Mouse (Mus musculus) midbrain, embryonic 11.5 days (tissue): Measurements from ENCODE around the gene Dact3. TPM values are rescaled to one million over a fixed set of nuclear protein-coding genes. Genes with fewer than 3 reads are reported as not detected.

Experiments
- ATAC-seq: fragments of 200-750 bp; cut with Nextera tagmentation; 2 replicates; pipeline ENCODE4 v1.8.0; 2017; ENCODE audit warnings: moderate TSS enrichment, moderate library complexity; ENCODE audit not compliant: low FRiP score
- DNase-seq: peaks from one replicate; pipeline ENCODE4 v3.0.0; 2015; ENCODE audit warnings: low spot score; ENCODE audit errors: missing footprints
- H3K27ac ChIP-seq: fragments of 300-500 bp; sonication (generic); 2 replicates; pipeline ENCODE4 v1.5.1; 2014; ENCODE audit warnings: low read depth, low read length
- H3K27me3 ChIP-seq: fragments of 300-500 bp; sonication (generic); 2 replicates; pipeline ENCODE4 v1.6.1; 2014; ENCODE audit warnings: mild to moderate bottlenecking, low read length, moderate library complexity, mixed read lengths; ENCODE audit not compliant: control insufficient read depth, insufficient read depth
- H3K36me3 ChIP-seq: fragments of 300-500 bp; sonication (generic); 2 replicates; pipeline ENCODE4 v1.6.1; 2014; ENCODE audit warnings: mild to moderate bottlenecking, low read length, moderate library complexity, mixed read lengths; ENCODE audit not compliant: control insufficient read depth, insufficient read depth
- H3K4me1 ChIP-seq: fragments of 300-500 bp; sonication (generic); 2 replicates; pipeline ENCODE4 v1.6.1; 2014; ENCODE audit warnings: low read length; ENCODE audit not compliant: control insufficient read depth, insufficient read depth
- H3K4me2 ChIP-seq: fragments of 300-500 bp; sonication (generic); 2 replicates; pipeline ENCODE4 v1.6.1; 2014; ENCODE audit warnings: mild to moderate bottlenecking, moderate library complexity
- H3K4me3 ChIP-seq: fragments of 300-500 bp; sonication (generic); 2 replicates; pipeline ENCODE4 v1.5.1; 2014; ENCODE audit warnings: low read depth, low read length
- H3K9ac ChIP-seq: fragments of 300-500 bp; sonication (generic); 2 replicates; pipeline ENCODE4 v1.6.1; 2014; ENCODE audit warnings: low read length
- H3K9me3 ChIP-seq: fragments of 300-500 bp; sonication (generic); 2 replicates; pipeline ENCODE4 v1.6.1; 2016; ENCODE audit warnings: low read length; ENCODE audit not compliant: control insufficient read depth
- WGBS: fragments of 180-500 bp; shearing (Covaris S2); extraction: QIAGEN DNeasy Blood & Tissue Kit; methylation state at CpG from one replicate; pipeline ENCODE4 v1.1.7; 2014; 5-methylcytosine and 5-hydroxymethylcytosine counted together
- polyA plus RNA-seq: library from polyadenylated mRNA; unstranded; fragments of >200 nt; fragmentation: Nextera tagmentation; extraction: Ambion mirVana; gene quantifications from 2 replicates; pipeline ENCODE4 v1.2.1, GENCODE M21; 2014

Dact3 gene
- polyA plus RNA-seq, 1 experiment from 2014 or later, result 5.3 TPM

GRCm38 (mm10) chr7:16872478-16872877, 2.6 kb upstream of the Dact3 start:
- no peaks in the 10 kb centered on the region for H3K9me3 ChIP-seq
- DNase-seq (no peak), ATAC-seq (no peak)
- WGBS, result 94% methylated on average over 9 of the region's 9 CpGs
- no peak overlapping the region for H3K27ac ChIP-seq
- H3K27me3 ChIP-seq, result no peaks in the 10 kb centered on the region
- no peak overlapping the region for H3K9ac ChIP-seq
- H3K4me1 ChIP-seq, result peaks cover 17% of the 10 kb centered on the region
- no peak overlapping the region for H3K4me2 ChIP-seq
- no peak overlapping the region for H3K4me3 ChIP-seq
- no peaks in the 10 kb centered on the region for H3K36me3 ChIP-seq

DNA sequence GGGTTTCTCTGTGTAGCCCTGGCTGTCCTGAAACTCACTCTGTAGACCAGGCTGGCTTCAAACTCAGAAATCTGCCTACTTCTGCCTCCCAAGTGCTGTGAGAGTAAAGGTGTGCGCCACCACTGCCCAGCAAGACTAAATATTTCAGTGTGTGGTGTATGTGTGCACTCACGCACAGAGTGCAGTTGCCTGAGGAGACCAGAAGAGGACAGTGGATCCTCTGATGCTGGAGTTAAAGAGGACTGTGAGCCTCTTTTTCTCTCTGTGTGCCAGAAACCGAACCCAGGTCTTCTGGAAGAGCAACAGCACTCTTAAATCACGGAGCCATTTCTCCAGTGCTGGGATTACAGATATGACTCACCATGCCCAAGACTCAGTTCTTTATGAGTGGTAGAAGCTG, 1.7 kb upstream of the Dact3 start:
- Histone ChIP-seq H3K27me3 (no peaks in the 10 kb centered on the region), H3K27ac (no peak overlapping the region), H3K9me3 (no peaks in the 10 kb centered on the region), H3K4me3 (no peak overlapping the region), H3K9ac (no peak overlapping the region), H3K36me3 (no peaks in the 10 kb centered on the region), H3K4me2 (no peak overlapping the region), H3K4me1 (peaks cover 17% of the 10 kb centered on the region)
- WGBS, result 92% methylated on average over 4 of the region's 4 CpGs
- DNase-seq (no peak), ATAC-seq (no peak)

DNA sequence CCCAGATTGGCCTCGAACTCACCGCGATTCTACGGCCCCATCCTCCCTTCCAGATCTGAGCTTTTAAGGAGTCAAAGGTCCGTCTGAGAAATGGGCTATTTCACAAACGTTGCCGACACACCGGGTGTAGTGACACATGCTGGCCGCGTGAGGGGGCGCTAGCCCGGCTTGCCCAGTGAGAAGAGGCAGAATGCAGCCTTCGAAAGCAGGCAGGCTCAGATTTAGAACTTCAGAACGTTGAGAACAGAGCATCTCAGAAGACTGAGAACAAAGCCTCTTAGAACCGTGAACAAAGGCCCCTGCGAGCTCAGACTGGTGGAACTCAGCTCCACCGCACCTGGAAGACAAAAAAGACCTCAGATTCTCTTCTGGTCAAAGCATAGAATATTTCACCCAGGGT, 927 bp upstream of the Dact3 start:
- DNase-seq, result peak; percentile 93
- H3K4me1 ChIP-seq, result peaks cover 17% of the 10 kb centered on the region

DNA sequence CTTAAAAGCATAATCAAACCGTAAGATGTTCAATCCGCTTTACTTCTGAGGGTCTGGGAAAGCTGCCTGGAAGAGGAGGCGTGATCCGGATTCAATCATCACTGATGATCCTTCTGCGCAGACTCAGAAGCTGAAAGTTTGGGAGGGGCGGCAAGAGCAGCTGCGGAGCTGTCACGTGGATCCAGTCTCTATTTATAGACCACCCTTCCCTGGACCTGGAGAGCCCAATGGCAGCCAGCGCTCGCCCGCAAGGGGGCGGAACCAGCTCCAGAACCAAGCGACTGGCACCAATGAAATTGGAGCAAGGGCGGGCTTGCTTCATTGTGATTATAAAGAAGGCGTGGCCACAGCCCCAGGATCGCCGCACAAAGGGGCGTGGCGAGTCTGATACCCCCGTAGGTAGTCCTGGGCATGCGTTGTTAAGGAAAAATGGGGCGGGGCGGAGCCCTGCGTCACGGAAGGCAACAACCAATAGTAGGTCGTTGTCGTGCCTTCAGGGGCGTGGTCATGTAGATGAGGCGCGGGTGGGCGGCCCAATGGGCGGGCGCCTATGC, 284 bp upstream of the Dact3 start:
- ATAC-seq, result peak; percentile 95
- Histone ChIP-seq H3K27me3 (no peaks in the 10 kb centered on the region), H3K36me3 (no peaks in the 10 kb centered on the region), H3K9ac (no peak overlapping the region; the same call in 1 of the 2 replicates), H3K9me3 (no peaks in the 10 kb centered on the region), H3K4me2 (peak overlapping the region; percentile 75), H3K27ac (peak overlapping the region; percentile 57), H3K4me3 (peak overlapping the region; percentile 50), H3K4me1 (peaks cover 19% of the 10 kb centered on the region)
- peak; percentile 100 for DNase-seq
- under 1% methylated on average over 33 of the region's 33 CpGs for WGBS

More for the DNA sequence above, 927 bp upstream of the Dact3 start:
- WGBS, result 5% methylated on average over 17 of the region's 17 CpGs
- Histone ChIP-seq H3K4me3 (peak overlapping the region; percentile 20; the same call in 1 of the 2 replicates), H3K9me3 (no peaks in the 10 kb centered on the region), H3K36me3 (no peaks in the 10 kb centered on the region), H3K4me2 (peak overlapping the region; percentile 14; the same call in 1 of the 2 replicates), H3K27me3 (no peaks in the 10 kb centered on the region), H3K9ac (no peak overlapping the region), H3K27ac (peak overlapping the region; percentile 57)
- ATAC-seq, result no peak

GRCm38 (mm10) chr7:16875326-16875725, 209 bp downstream of the Dact3 start:
- Histone ChIP-seq H3K4me3 (peak overlapping the region; percentile 50), H3K9ac (peak overlapping the region; percentile 80), H3K27ac (0 out of 2 replicates have a peak overlapping the region, but pooled peaks have one; percentile 1), H3K4me2 (peak overlapping the region; percentile 75), H3K4me1 (peaks cover 23% of the 10 kb centered on the region), H3K36me3 (no peaks in the 10 kb centered on the region), H3K9me3 (no peaks in the 10 kb centered on the region), H3K27me3 (no peaks in the 10 kb centered on the region)
- DNase-seq, result no peak
- WGBS, result 0% methylated on average over 40 of the region's 42 CpGs
- ATAC-seq, result no peak; the same call in 1 of the 2 replicates

GRCm38 (mm10) chr7:16876006-16876405, 889 bp downstream of the Dact3 start:
- ATAC-seq, result no peak
- 9% methylated on average over 11 of the region's 11 CpGs for WGBS
- H3K36me3 ChIP-seq, result no peaks in the 10 kb centered on the region
- peak overlapping the region; percentile 75 for H3K4me2 ChIP-seq
- peak overlapping the region; percentile 50 for H3K4me3 ChIP-seq
- DNase-seq, result peak; percentile 89
- H3K27ac ChIP-seq, result no peak overlapping the region
- H3K9me3 ChIP-seq, result no peaks in the 10 kb centered on the region
- peak overlapping the region; percentile 80 for H3K9ac ChIP-seq
- H3K27me3 ChIP-seq, result no peaks in the 10 kb centered on the region
- H3K4me1 ChIP-seq, result peaks cover 30% of the 10 kb centered on the region

GRCm38 (mm10) chr7:16876608-16877007, 1.5 kb downstream of the Dact3 start:
- peaks cover 30% of the 10 kb centered on the region for H3K4me1 ChIP-seq
- no peaks in the 10 kb centered on the region for H3K36me3 ChIP-seq
- no peak overlapping the region; the same call in 1 of the 2 replicates for H3K27ac ChIP-seq
- DNase-seq, result peak; percentile 94
- peak overlapping the region; percentile 50 for H3K4me3 ChIP-seq
- 2% methylated on average over 12 of the region's 13 CpGs for WGBS
- H3K4me2 ChIP-seq, result peak overlapping the region; percentile 75
- no peaks in the 10 kb centered on the region for H3K9me3 ChIP-seq
- H3K27me3 ChIP-seq, result no peaks in the 10 kb centered on the region
- no peak for ATAC-seq
- H3K9ac ChIP-seq, result peak overlapping the region; percentile 45; the same call in 1 of the 2 replicates

- no peak overlapping the region for H3K4me3 ChIP-seq
- 82% methylated on average over 3 of the region's 3 CpGs for WGBS
- no peak overlapping the region for H3K27ac ChIP-seq
- no peak overlapping the region for H3K4me2 ChIP-seq
- ATAC-seq (no peak), DNase-seq (no peak)
- H3K36me3 ChIP-seq, result peaks cover 2% of the 10 kb centered on the region; the same call in 1 of the 2 replicates
- H3K4me1 ChIP-seq, result peaks cover 30% of the 10 kb centered on the region
- no peaks in the 10 kb centered on the region for H3K27me3 ChIP-seq
- no peaks in the 10 kb centered on the region for H3K9me3 ChIP-seq
- no peak overlapping the region for H3K9ac ChIP-seq
Observed at GRCm38 (mm10) chr7:16877717-16878116, 2.6 kb downstream of the Dact3 start.

DNA sequence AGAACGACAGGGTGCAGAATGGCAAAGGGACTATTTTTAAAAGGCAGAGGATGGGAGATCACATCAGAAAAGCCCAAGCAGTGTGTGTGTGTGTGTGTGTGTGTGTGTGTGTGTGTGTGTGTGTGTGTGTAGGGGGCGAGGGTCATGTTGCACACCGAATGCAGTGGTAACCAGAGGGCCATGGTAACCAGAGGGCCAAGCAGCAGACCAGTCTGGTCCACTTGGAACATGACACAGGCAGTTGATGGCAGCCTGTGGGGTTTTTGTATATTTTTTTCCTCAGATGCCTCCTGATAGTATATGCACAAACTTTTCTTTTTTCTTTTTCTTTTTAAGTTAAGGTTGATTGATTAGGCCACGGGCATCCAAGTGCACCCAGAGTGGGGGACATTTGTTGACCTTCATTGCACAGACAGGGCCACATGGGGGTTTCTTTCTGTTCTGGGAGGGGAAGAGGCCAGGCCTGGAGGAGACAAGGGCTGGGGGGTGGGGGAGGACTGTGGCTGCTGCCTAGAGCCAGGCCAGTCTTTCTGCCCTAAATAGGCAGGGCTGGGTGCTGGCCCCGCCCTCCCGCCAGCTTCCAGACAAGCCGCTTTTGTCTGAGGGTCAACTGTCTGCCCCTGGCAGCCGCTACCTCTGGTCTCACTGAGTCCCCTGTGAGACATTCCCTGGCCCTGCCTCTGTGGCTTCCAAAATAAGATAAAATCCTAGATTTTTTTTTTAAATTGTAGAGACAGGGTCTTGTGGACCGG, 4.9 kb downstream of the Dact3 start:
- ATAC-seq, result peak; percentile 75
- Histone ChIP-seq H3K4me2 (peak overlapping the region; percentile 30), H3K9me3 (no peaks in the 10 kb centered on the region), H3K27me3 (peaks cover 15% of the 10 kb centered on the region), H3K4me3 (no peak overlapping the region), H3K9ac (peak overlapping the region; percentile 26), H3K36me3 (peaks cover 2% of the 10 kb centered on the region; the same call in 1 of the 2 replicates), H3K27ac (peak overlapping the region; percentile 84), H3K4me1 (peaks cover 30% of the 10 kb centered on the region)
- DNase-seq, result peak; percentile 95
- WGBS, result 21% methylated on average over 9 of the region's 9 CpGs
